Mouse (Mus musculus) adrenal gland, adult 10 weeks (tissue): ENCODE measurements around the gene Orai1. TPM values are rescaled to one million over a fixed set of nuclear protein-coding genes. Genes with fewer than 3 reads are reported as not detected.

Experiments
- polyA plus RNA-seq: library from polyadenylated mRNA; stranded (reverse); fragments of 350-450 nt; fragmentation: Illumina TruSeq; extraction: RNeasy Lipid Tissue Mini Kit (QIAGEN cat#74804); gene quantifications from one replicate; pipeline ENCODE4 v1.2.3, GENCODE M21; 2014; ENCODE audit warnings: low read depth, low replicate concordance

Orai1 gene
- 0.82 TPM for polyA plus RNA-seq

DNA sequence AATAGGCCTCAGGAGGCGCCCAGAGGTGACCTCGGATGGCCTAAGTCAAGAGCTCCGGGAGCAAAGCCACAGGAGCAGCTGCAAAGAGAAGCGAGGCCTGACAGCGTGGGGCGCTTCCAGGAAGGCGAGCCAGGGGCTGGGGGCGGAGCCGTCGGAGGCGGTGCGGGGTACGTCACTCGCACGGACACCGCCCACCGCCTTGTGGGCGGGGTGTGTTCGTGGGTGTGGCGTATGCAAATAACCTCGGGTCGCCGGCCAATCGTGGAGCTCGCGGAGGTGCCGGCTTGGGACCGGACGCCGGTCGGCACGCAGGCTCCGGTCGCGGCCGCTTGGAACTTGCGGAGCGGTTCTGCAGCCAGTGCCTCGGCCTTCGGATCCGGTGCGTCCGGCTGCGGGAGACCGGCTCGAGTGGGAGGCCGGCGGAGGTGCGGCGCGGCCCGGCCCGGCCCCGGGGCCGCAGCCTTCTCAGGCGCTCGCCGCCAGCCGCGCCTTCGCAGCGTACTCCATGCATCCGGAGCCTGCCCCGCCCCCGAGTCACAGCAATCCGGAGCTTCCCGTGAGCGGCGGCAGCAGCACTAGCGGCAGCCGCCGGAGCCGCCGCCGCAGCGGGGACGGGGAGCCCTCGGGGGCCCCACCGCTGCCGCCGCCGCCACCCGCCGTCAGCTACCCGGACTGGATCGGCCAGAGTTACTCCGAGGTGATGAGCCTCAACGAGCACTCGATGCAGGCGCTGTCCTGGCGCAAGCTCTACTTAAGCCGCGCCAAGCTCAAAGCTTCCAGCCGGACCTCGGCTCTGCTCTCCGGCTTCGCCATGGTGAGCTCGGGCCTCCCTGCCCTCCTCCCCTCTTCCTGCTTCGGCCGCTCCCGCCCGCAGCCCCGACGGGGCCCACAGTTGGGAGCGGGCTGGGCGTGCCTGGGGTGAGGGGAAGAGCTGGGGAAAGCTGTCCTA, at the start of gene Orai1:
Orai1 (plus strand) TSS at position 322 of the 949 bp plus-strand sequence.

DNA sequence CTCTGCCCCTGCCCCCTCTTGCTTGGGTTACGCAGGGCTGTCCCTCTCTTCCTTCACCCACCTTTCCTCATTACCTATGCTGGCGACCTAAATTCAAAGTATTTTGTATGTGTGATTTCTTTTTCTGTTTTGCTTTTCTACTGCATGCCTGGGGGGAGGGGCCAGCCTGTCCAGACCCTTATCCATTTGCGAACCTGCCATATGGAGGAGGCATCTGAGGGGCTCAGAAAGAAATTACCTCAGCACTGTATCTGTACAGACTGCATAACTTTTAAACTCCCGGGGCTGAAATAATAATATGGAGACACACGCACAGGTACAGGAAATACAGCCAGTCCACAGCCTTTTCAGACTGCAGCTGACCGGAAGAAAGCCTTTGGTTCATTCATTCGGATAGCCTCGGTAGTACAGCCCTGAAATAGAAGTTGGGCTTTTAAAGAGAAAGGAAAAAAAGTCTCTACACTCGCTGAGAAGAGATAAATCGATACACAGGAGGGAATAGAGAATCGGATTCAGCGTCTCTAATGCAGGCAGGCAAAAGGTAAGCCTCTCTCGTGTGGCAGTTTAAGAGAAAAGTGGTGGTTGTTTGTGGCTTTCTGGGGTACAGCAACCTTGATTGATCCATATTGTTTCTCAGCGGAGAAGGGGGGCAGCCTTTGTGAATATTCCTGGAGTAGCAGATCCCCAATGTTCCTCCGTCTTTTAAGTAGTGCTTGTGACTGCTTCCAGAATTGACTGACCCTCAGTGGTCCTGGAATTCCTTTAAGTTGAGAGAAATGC, 25.1 kb upstream of the Orai1 start, which contains the start of gene Kdm2b:
Kdm2b (minus strand) TSS at position 273 of the 780 bp plus-strand sequence.

DNA sequence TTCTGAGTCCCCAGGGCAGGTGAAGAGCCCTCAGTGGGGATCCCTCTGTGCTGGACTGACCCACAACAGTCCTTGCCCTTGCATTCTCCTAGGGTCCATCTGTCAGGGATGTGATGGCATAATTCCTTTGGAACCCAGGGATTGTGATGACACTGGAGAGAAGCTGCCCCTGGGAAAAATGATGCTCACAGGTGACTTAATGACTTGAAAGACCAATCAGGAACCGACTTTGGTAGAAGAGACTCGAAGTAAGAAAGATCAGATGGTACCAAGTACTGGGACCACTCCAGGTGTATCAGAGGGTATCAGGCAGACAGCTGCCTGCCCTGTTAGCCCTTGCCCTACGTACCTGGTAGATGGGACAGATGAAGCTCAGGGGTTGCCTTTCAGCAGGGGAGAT, 32.0 kb downstream of the Orai1 start, which contains the start of gene Morn3:
Morn3 (minus strand) TSS at position 101 of the 400 bp plus-strand sequence.

DNA sequence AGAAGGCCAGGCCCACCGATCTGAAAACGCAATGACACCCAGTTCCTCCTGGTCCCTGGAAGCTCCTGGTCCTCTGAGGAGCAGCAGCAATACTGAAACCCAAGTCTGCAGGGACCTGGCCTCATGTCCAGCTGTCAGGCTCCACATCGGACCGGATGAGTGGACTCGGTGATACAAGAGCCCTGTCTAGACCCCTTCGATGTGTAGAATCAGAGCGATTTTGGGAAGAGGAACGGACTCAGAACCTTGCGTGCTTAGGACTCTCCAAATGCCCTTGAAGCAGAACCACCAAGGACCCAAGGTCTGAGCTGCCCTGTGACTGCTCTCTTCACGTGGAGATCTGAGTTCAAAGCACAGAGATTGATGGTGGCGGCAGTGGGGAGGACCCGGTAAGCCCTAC, 53.2 kb downstream of the Orai1 start, which contains the start of gene Tmem120b:
Tmem120b (plus strand) TSS at position 301 of the 400 bp plus-strand sequence.

Other genes starting within 250 kb of the Orai1 start
- 9.6 TPM for gene Camkk2, start 235.7 kb upstream of the Orai1 start, polyA plus RNA-seq
- 205 TPM for gene Anapc5, start 193.7 kb upstream of the Orai1 start, polyA plus RNA-seq
- 13.9 TPM for gene Rnf34, start 165.0 kb upstream of the Orai1 start, polyA plus RNA-seq
- 13.2 TPM for gene Kdm2b, start 25.3 kb upstream of the Orai1 start, polyA plus RNA-seq
- not detected for gene Morn3, start 31.9 kb downstream of the Orai1 start, polyA plus RNA-seq
- 3.8 TPM for gene Tmem120b, start 53.3 kb downstream of the Orai1 start, polyA plus RNA-seq
- gene Rhof, start 117.6 kb downstream of the Orai1 start, polyA plus RNA-seq, result not detected
- gene Setd1b, start 127.1 kb downstream of the Orai1 start, polyA plus RNA-seq, result 3.4 TPM
- 7.2 TPM for gene Psmd9, start 154.3 kb downstream of the Orai1 start, polyA plus RNA-seq
- not detected for gene Hpd, start 167.7 kb downstream of the Orai1 start, polyA plus RNA-seq
- gene Wdr66, start 237.0 kb downstream of the Orai1 start, polyA plus RNA-seq, result 0.52 TPM